Mouse (Mus musculus) stomach, postnatal 0 days (tissue): ENCODE measurements around the gene Nek8. TPM values are rescaled to one million over a fixed set of nuclear protein-coding genes. Genes with fewer than 3 reads are reported as not detected.

Experiments used
- ATAC-seq: fragments of 200-750 bp; cut with Nextera tagmentation; 2 replicates; pipeline ENCODE4 v1.8.0; 2017; ENCODE audit not compliant: low FRiP score, low TSS enrichment
- DNase-seq: peaks from one replicate; pipeline ENCODE4 v3.0.0-alpha.2; 2016; ENCODE audit warnings: low spot score
- H3K27ac ChIP-seq: fragments of 300-500 bp; sonication (generic); replicated peaks from 2 replicates; pipeline ENCODE4 v1.5.1; 2014; ENCODE audit warnings: mild to moderate bottlenecking, control low read depth
- H3K27me3 ChIP-seq: fragments of 300-500 bp; sonication (generic); 2 replicates; pipeline ENCODE4 v1.6.1; 2014; ENCODE audit warnings: low read length; ENCODE audit not compliant: control insufficient read depth, insufficient read depth
- H3K36me3 ChIP-seq: fragments of 300-500 bp; sonication (generic); 2 replicates; pipeline ENCODE4 v1.6.1; 2014; ENCODE audit warnings: low read length, mixed read lengths; ENCODE audit not compliant: control insufficient read depth, insufficient read depth
- H3K4me1 ChIP-seq: fragments of 300-500 bp; sonication (generic); replicated peaks from 2 replicates; pipeline ENCODE4 v1.6.1; 2014; ENCODE audit warnings: antibody characterized with exemption; ENCODE audit not compliant: control insufficient read depth, insufficient read depth
- H3K4me2 ChIP-seq: fragments of 300-500 bp; sonication (generic); replicated peaks from 2 replicates; pipeline ENCODE4 v1.6.1; 2014; ENCODE audit warnings: low read depth, mild to moderate bottlenecking, control low read depth, moderate library complexity
- H3K4me3 ChIP-seq: fragments of 300-500 bp; sonication (generic); 2 replicates; pipeline ENCODE4 v1.5.1; 2014; ENCODE audit warnings: low read depth, low read length, control low read depth
- H3K9ac ChIP-seq: fragments of 300-500 bp; sonication (generic); 2 replicates; pipeline ENCODE4 v1.6.1; 2014; ENCODE audit warnings: mild to moderate bottlenecking, low read length, control low read depth, mixed read lengths
- H3K9me3 ChIP-seq: fragments of 300-500 bp; sonication (generic); 2 replicates; pipeline ENCODE4 v1.6.1; 2016; ENCODE audit warnings: low read length; ENCODE audit not compliant: control insufficient read depth
- CTCF ChIP-seq: IDR thresholded peaks from 2 replicates; pipeline ENCODE4 v1.5.1; 2016; ENCODE audit warnings: antibody characterized with exemption, low read depth, mild to moderate bottlenecking, moderate library complexity
- EP300 ChIP-seq: optimal IDR thresholded peaks from 2 replicates; pipeline ENCODE3; 2016; ENCODE audit warnings: antibody characterized with exemption
- WGBS: fragments of 180-500 bp; shearing (Covaris S2); extraction: QIAGEN DNeasy Blood & Tissue Kit; methylation state at CpG from one replicate; pipeline ENCODE4 v1.1.7; 2014; 5-methylcytosine and 5-hydroxymethylcytosine counted together
- polyA plus RNA-seq: library from polyadenylated mRNA; unstranded; fragments of >200 nt; fragmentation: Nextera tagmentation; extraction: Ambion mirVana; gene quantifications from 2 replicates; pipeline ENCODE4 v1.2.1, GENCODE M21; 2015

Gene Nek8
- polyA plus RNA-seq, 1 experiment from 2014 or later: 6.4 TPM

DNA sequence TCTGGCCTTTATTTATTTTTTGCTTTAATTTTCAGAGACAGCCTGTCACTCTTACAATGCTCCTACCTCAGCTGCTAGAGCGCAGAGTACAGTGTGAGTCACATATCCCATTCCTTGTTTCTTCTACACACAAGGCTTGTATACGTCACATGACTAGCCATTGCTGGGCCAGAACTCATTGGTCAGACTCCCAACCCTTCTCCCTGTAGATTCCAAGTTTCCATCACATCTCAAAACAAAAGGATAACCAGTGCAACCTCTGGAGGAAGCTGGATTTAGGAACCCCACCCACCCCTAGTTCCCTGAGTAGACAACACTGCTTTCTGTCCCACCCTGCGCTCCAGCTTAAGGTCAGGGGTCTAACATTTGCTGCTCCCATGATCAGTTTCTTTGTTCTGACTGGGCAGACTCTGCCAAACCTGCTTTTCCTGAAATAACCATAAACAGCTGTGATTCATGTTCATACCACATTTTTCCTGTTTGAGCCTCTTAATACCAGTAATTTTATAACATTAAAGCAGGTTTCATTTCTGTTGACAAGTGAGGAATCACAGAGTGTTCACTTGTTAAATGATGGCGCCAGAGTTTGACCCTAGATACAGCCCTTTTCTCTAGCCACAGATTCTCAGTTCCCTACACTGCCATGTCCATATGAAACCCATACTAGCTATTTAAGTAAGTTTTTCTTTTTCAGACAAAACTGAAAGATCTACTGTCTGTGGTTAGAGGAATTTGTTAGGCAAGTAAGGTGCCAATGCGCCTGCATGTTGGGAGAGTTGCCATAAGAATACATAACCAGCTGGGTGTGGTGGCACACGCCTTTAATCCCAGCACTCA lies 29.6 kb downstream of the Nek8 start:
- Histone ChIP-seq H3K9me3 (no peaks in the 10 kb centered on the region), H3K9ac (no peak overlapping the region), H3K4me2 (no peak overlapping the region), H3K27ac (peak overlapping the region; percentile 69), H3K36me3 (peaks cover 8% of the 10 kb centered on the region; the same call in 1 of the 2 replicates), H3K4me3 (no peak overlapping the region), H3K27me3 (no peaks in the 10 kb centered on the region), H3K4me1 (no peaks in the 10 kb centered on the region)
- ATAC-seq: peak; percentile 72
- 58% methylated on average over 6 of the region's 6 CpGs for WGBS
- no peak for DNase-seq
- no peak for TF ChIP-seq CTCF
- TF ChIP-seq EP300: peak; percentile 85

DNA sequence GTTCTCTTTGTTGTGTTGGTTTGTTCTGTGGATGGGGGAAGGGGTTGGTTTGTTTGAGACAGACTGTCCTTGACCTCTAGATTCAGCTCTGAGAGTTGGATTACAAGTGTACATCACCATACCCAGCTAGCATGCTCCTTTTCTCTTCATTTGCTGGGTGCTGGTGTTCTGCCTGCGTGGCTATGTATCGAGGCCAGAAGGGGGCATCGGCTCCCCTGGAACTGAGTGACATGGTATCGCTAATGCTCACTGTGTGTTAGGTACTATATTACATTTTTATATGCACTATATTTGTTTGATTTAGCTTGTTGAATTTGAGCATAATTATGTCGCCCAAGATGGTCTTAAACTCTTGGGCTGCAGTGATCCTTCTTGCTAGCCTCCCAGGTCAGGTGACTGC lies 30.3 kb downstream of the Nek8 start:
- Histone ChIP-seq H3K9me3 (no peaks in the 10 kb centered on the region), H3K4me2 (no peak overlapping the region), H3K9ac (no peak overlapping the region), H3K4me1 (no peaks in the 10 kb centered on the region), H3K27ac (peak overlapping the region; percentile 69), H3K36me3 (peaks cover 8% of the 10 kb centered on the region; the same call in 1 of the 2 replicates), H3K4me3 (no peak overlapping the region), H3K27me3 (no peaks in the 10 kb centered on the region)
- WGBS: 67% methylated on average over 5 of the region's 5 CpGs
- no peak for ATAC-seq
- peak; percentile 59 for TF ChIP-seq CTCF
- TF ChIP-seq EP300: no peak
- DNase-seq: no peak

DNA sequence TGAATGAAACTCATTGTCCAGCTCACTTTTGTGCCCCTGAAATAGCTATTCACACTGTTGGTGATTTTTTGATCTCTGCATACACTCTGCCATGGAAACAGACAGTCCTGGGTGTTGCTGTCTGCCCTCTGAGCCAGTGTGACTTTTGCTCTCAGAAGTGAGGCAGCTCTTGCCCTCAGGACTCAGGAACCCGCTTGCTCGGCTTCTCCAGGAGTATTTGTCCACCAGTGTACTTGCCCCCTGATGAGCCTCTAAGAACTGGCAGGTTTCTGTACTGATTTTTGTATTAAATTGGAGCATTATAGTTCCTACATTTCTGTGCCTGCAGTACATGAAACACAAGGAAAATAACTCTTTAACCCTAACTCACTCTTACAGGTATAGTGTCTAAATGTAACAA lies 33.0 kb downstream of the Nek8 start:
- Histone ChIP-seq H3K9me3 (no peaks in the 10 kb centered on the region), H3K27ac (no peak overlapping the region), H3K4me1 (no peaks in the 10 kb centered on the region), H3K9ac (no peak overlapping the region), H3K27me3 (no peaks in the 10 kb centered on the region), H3K4me2 (no peak overlapping the region), H3K4me3 (no peak overlapping the region), H3K36me3 (peaks cover 8% of the 10 kb centered on the region; the same call in 1 of the 2 replicates)
- WGBS: 92% methylated on average over 2 of the region's 2 CpGs
- DNase-seq: no peak
- TF ChIP-seq CTCF: no peak
- TF ChIP-seq EP300: no peak
- no peak for ATAC-seq

DNA sequence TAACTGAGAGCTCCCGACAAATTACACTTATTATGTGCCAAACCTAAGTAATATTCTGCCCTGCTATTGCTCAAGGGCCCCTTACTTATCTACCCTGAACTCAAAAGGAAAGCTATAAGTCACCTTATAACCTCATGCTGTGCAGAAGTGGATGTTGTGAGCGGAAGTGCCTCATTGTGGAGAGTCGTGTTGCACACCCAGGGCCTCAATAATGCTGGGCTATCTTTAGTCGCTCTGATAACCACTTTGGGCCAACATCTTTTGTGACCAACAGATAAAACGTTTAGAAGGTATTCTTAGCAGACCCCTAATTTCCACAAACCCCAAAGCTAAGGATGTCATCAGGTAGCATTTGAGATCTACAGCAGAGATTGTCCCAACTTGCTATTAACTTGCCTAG lies 35.8 kb downstream of the Nek8 start:
- Histone ChIP-seq H3K4me1 (no peaks in the 10 kb centered on the region), H3K9me3 (no peaks in the 10 kb centered on the region), H3K36me3 (peaks cover 8% of the 10 kb centered on the region; the same call in 1 of the 2 replicates), H3K4me2 (no peak overlapping the region), H3K27ac (no peak overlapping the region), H3K4me3 (no peak overlapping the region), H3K27me3 (no peaks in the 10 kb centered on the region), H3K9ac (no peak overlapping the region)
- TF ChIP-seq CTCF (no peak), EP300 (no peak)
- no peak for ATAC-seq
- no peak for DNase-seq
- WGBS: 77% methylated on average over 5 of the region's 5 CpGs

- TF ChIP-seq CTCF (no peak), EP300 (no peak)
- no peaks in the 10 kb centered on the region for H3K9me3 ChIP-seq
- H3K9ac ChIP-seq: no peak overlapping the region
- no peaks in the 10 kb centered on the region for H3K27me3 ChIP-seq
- H3K4me1 ChIP-seq: no peaks in the 10 kb centered on the region
- H3K4me3 ChIP-seq: no peak overlapping the region
- no peaks in the 10 kb centered on the region for H3K36me3 ChIP-seq
- ATAC-seq (no peak), DNase-seq (no peak)
- no peak overlapping the region for H3K4me2 ChIP-seq
- H3K27ac ChIP-seq: no peak overlapping the region
- 89% methylated on average over 3 of the region's 3 CpGs for WGBS
These were observed 38.5 kb downstream of the Nek8 start for GRCm38 (mm10) chr11:78138023-78138422.

DNA sequence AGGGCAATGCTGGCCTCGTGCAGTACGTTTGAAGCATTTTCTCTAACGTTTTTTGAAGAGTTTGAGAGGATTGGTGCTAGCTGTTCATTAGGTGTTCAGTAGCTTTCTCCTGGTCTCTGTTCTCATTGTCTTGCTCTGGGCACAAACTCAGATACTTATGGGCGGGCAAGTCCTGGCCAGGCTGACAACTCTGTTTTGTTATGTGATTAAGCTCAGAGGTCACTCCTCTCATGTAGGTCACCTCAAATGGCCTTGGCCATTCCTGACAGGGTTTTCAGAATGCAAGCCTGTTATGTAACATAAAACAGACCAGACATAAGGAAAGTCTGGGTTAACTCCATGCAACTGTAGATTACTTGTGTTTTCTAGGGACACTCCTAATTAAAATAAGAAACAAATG lies 38.9 kb downstream of the Nek8 start:
- Histone ChIP-seq H3K4me2 (no peak overlapping the region), H3K4me3 (no peak overlapping the region), H3K9ac (no peak overlapping the region), H3K36me3 (no peaks in the 10 kb centered on the region), H3K27me3 (no peaks in the 10 kb centered on the region), H3K27ac (no peak overlapping the region), H3K4me1 (no peaks in the 10 kb centered on the region), H3K9me3 (no peaks in the 10 kb centered on the region)
- 77% methylated on average over 4 of the region's 4 CpGs for WGBS
- no peak for ATAC-seq
- DNase-seq: no peak
- TF ChIP-seq CTCF (no peak), EP300 (no peak)
